In genomic region chr2:165992270-165993172, GRCm38 (mm10) we compare ENCODE assay signal across 8 mouse cellular contexts. TPM values are rescaled to one million over a fixed set of nuclear protein-coding genes. Genes with fewer than 3 reads are reported as not detected.
DNase-seq lines count a peak whose midpoint lies in the region; ATAC-seq lines count a peak whose summit lies in the region.

TSS of gene Ncoa3 (plus strand) at chr2:165992636.

- H3K36me3 ChIP-seq in intestine, embryonic 14.5 days (ENCODE audit: control insufficient read depth, insufficient read depth, low read length) = no peaks in the 10 kb centered on the region

- H3K9ac ChIP-seq in intestine, embryonic 14.5 days (ENCODE audit: low read length) = peak within 1 kb of the TSS; percentile 89

- no peaks in the 10 kb centered on the region for H3K27me3 ChIP-seq in intestine, embryonic 14.5 days (replicated peaks; ENCODE audit: control insufficient read depth, insufficient read depth, low read length)

- H3K9me3 ChIP-seq in intestine, embryonic 14.5 days (ENCODE audit: control insufficient read depth, low read length) = no peaks in the 10 kb centered on the region

- ATAC-seq in intestine, embryonic 14.5 days (replicated peaks; ENCODE audit: low FRiP score, low TSS enrichment, low read depth) = peak; percentile 95

- peak; percentile 93 to 97 for DNase-seq in adrenal gland, adult (ENCODE audit: inconsistent age in 2 of 2, low spot score in 1 of 2)
- peak; percentile 98 for DNase-seq in embryo, embryonic 10.5 days (ENCODE audit: low spot score)
- DNase-seq in gastrocnemius, postnatal 25 days = peak; percentile 92
- peak; percentile 93 for DNase-seq in intestine, embryonic 14.5 days (ENCODE audit: low spot score)
- DNase-seq in left cerebral cortex, postnatal 14 days (ENCODE audit: low spot score in 2 of 2) = peak; percentile 90 to 94
- DNase-seq in mesoderm, embryonic 11.5 days (ENCODE audit: low read depth, low spot score) = peak; percentile 96
- peak; percentile 84 to 87 for DNase-seq in right cerebral cortex, postnatal 36 days (ENCODE audit: low spot score in 2 of 2)
- DNase-seq in yolk sac, embryonic 10.5 days (ENCODE audit: low spot score) = peak; percentile 90

- H3K4me1 ChIP-seq in intestine, embryonic 14.5 days (replicated peaks; ENCODE audit: control insufficient read depth, insufficient read depth, low read length) = peaks cover 9% of the 10 kb centered on the region; the same call in 1 of the 2 replicates

- peak within 1 kb of the TSS; percentile 92 for H3K4me2 ChIP-seq in intestine, embryonic 14.5 days (ENCODE audit: low read length)

- H3K4me3 ChIP-seq in intestine, embryonic 14.5 days (ENCODE audit: low read depth, low read length) = peak within 1 kb of the TSS; percentile 83

- intact Hi-C loops in left cerebral cortex, postnatal 14 days (cut with DNase I) = no loop called here

- peak within 1 kb of the TSS; percentile 81 for H3K27ac ChIP-seq in intestine, embryonic 14.5 days (ENCODE audit: low read depth)

- WGBS in intestine, embryonic 14.5 days = 3% methylated on average over 103 of the region's 103 CpGs

RNA-seq across cellular contexts. Expression of gene Ncoa3, which starts in this region (rescaled TPM):
- total RNA-seq in gastrocnemius, postnatal 25 days (2021) = 10 to 100 TPM; 11.3 to 13.5 TPM
- 15.9 and 19.2 TPM in 2 replicates for polyA plus RNA-seq in intestine, embryonic 14.5 days (2014; fragmentation: Nextera tagmentation; extraction: Ambion mirVana)
- 10 to 100 TPM; 32.0 to 34.7 TPM for total RNA-seq in left cerebral cortex, postnatal 14 days (2021)

Comparison
In these comparisons a context has a peak if more than half of its experiments do, and no peak if none do; other contexts are left out.
1. Peak in every context shown above with its lines: DNase-seq, ATAC-seq, H3K4me3 ChIP-seq and H3K27ac ChIP-seq.